Mouse (Mus musculus) gastrocnemius, postnatal 4 days (tissue): ENCODE data around the gene Cldnd1. TPM values are rescaled to one million over a fixed set of nuclear protein-coding genes. Genes with fewer than 3 reads are reported as not detected.
A peak's percentile ranks its signal among the peaks of the same experiment; 100 is the strongest.

Source experiments
- DNase-seq, 2 experiments: peaks; one replicate each; pipeline ENCODE4 v3.0.0; 2021 to 2022; ENCODE audit warnings: low spot score in 2 of 2, mixed read lengths in 2 of 2
- long read RNA-seq, 2 experiments: library from polyadenylated mRNA; stranded (forward); transcript quantifications; one replicate each; pipeline ENCODE4 v2.0.0; 2021
- total RNA-seq, 2 experiments: library from RNA; stranded (reverse); gene quantifications; 2 replicates each; pipeline ENCODE4 v1.2.3; 2021

The Cldnd1 gene
- total RNA-seq, result 10 to 100 TPM; 57.2 to 61.9 TPM
- long read RNA-seq, experiment 1, transcript Cldnd1-201 (5 exons, 2,147 nt), result major isoform, 121 of 138 reads
- long read RNA-seq, experiment 1, partial matches to known transcripts, result 5 of 138 reads
- long read RNA-seq, experiment 1, other reads (novel, unspliced or antisense), result 9 of 138 reads
- long read RNA-seq, experiment 2, transcript Cldnd1-201 (5 exons, 2,147 nt), result major isoform, 113 of 134 reads
- long read RNA-seq, experiment 2, transcript Cldnd1-204 (6 exons, 1,540 nt), result minor isoform, 8 of 134 reads
- long read RNA-seq, experiment 2, partial matches to known transcripts, result 7 of 134 reads
- long read RNA-seq, experiment 2, other reads (novel, unspliced or antisense), result 6 of 134 reads

DNA sequence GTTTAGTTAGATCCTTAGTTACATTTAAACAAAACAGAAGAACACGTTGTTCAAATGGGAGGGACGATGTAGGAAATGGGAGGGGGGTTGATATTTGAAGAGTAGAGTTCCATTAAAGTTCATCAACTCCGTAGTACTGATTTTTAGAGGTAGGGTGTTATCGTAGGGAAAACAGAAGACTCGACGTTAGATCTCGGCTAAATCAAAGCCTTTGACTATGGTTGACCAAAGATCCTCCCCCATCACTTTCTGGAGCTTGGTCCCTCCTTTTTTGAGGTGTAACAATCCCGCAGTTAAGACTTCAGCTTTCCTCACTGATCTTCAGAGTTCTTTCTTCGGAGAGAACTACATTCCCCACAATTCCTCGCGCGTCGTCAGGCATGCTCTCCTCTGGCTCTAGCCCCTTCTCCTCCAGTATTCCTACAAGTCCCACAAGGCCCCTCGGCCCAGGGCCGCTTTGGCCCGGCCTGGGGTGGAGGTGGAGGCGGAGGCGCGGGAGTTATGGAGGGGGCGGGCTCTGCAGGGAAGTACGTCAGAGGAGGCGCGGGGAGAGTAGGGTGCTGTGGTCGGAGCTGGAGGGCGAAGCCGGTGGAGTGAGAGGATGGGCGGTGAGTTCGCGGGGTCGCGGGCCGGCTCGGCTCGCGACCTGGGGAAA, at the start of gene Cldnd1:
TSS of gene Cldnd1 (plus strand) at position 434 of the 655 bp plus-strand sequence.
- DNase-seq, result peak; percentile 84 to 95

DNA sequence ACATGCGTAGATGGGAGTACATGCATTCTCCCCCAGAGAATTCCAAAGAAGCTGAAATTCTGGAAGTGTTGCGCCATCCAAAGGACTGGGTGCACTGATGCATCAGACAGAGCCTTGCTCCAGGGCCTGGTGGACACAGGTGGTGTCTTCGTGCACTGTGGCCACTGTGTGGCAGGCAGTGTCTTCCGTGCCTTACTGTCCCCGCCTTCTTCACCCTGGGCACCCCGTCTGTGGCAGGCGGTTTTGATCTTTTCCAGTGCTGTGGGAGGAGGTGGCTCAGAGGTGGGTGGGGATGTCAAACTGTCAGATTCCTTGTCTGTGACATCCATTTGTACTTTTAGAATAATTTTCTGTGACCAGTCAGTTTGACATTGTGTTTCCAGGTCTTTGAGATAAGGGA, 49.0 kb upstream of the Cldnd1 start:
- no peak for DNase-seq

DNA sequence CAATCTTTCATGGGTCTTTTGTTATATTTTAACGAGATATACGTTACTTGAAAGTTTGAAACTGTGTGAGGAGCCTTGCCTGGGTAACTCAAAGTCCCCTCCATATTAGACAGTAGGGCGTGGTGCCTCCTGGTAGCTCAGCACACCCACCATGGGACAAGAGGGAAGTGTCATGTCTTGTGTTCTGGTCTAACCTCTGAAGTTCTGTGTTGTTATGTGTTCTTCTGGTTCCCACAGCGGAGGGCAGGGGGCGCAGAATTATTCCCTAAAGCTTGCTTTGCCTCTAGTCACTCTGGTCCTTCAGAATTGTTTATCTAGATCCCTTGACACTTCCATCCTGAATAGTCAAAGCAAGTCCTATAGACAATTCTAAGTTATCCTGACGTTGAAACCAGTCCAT, 45.7 kb upstream of the Cldnd1 start:
- no peak for DNase-seq

DNA sequence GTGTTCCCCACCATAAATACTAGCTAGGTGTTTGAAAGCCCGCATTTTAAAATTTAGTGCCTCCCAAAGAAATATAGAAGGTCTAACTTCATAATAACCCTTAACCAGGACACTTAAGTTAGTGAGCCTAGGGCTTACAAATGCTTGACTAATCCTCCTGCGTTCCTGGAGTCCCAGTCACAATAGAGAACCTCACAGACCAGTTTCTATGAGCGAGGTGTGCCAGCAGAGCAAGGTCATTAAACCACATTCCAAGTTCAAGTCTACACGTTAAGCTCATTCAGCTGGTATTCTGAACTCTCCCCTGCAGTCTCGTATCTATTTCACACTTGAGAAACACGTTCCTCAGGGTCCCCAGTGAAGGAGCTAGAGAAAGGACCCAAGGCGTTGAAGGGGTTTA, 44.8 kb upstream of the Cldnd1 start:
- no peak for DNase-seq

DNA sequence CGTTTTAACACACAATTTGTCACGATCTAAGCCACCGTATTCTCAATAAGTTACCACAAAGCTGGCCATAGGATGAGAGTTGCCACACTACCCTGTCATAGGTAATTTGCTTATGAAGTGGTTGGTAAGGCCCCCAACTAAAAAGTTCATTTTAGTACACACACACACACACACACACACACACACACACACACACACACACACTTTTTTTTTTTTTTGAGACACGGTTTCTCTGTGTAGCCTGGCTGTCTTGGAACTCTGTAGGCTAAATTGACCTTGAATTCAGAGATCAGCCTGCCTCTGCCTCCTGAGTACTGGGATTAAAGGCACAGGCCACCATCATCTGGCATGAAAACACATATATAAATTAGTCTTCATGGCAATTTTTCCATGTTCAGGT, 43.8 kb upstream of the Cldnd1 start:
- no peak for DNase-seq

DNA sequence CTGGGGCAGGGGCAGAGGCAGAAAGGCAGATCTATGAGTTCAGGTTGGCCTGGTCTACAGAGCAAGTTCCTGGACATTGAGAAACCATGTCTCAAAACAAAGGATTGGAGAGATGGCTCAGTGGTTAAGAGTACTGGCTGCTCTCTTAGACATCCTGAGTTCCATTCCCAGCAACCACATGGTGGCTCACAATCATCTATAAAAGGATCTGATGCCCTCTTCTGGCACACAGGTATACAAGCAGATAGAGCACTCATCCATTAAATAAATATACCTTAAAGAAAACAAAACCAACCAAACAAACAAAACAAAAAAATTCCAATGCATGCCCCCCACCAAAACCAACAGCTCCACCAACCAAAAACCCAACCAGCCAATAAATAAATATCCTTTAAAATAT, 43.2 kb upstream of the Cldnd1 start:
- no peak for DNase-seq

DNA sequence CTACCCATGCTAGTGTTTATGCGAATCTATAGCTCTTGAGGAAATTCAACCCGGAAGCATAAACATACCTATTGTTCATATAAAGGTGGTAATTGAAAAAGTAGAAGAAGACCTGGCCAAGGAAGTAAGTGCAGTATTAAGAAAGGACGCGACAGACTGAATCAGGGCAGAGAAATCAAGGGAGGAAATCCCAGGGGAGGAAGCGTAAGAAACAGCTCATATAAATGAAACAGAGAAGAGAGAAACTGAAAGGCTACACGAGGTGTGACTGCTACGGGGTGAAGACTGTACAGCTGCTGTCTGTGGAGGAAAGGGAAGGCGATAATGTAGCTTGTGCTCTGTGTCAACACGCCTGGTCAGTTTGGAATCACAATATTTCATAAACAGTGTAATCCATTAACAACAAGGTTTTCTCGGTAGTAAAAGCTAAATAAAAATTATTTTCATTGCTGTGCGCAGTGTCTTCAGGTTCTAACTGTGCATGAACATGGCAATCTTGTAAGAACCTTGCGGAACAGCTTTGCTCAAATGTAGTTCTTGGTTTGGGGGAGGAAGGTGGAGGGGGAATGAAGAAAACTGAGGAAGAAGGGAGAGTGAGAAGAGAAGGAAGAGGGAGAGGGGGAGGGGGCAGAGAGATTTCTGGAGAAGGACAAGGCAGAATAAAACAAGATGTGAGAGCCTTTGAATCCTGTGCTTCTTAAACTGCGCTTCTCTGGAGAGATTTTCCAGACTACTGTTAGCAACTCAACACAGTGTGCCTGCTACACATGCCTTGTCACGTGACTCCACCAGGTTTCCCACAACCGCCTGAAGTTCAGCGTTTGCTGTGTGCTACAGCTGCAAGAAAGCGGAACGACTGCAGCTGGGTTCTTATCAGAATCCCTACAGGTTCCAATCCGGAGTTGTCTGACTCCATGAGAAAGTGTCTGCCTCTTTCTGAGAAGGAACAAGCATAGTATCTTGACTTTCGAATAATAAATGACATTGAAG, 41.9 kb upstream of the Cldnd1 start:
- DNase-seq, result no peak

DNA sequence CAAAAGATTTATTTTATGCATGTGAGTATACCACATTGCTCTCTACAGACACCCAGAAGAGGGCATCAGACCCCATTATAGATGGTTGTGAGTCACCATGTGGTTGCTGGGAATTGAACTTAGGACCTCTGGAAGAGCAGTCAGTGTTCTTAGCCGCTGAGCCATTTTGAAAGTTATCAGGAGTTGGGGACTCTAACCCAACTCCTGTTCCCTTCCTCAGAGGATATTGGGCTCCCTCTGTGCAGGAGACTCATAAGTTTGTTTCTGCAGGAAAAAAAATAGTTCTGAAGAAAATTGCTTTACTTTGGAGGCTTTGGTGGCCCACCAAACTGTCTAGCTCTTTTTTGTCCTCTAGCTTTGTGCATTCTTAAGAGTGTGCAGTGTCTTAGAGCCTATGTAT, 39.2 kb upstream of the Cldnd1 start:
- DNase-seq, result no peak

DNA sequence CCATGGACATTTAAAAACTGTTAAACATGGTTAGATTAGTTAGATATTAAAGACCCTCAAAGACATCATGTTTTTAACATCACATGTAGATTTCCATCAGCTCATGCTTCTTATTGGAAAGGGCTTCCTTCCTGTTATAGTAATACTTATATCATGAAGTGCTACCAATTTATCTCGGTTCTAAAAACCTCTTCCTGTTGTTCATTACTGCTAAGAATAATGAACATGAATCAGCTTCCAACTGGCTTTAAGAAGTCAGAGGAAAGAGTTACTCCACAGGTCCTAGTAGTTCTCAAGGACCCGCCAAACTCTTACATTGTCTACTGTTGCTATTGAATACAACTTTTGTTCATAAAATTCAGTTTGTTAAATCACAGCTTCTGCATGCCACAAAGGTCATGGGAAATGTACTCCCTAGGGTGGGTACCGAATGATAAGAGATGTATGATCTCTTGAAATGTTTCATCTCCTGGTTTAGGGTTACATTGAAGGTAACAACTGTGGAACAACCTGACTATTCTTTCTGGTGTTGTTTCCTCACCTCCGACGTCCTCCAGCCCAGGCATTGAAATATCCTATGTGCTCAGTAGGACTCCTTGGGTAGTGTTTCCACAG, 38.0 kb upstream of the Cldnd1 start:
- DNase-seq, result no peak

DNA sequence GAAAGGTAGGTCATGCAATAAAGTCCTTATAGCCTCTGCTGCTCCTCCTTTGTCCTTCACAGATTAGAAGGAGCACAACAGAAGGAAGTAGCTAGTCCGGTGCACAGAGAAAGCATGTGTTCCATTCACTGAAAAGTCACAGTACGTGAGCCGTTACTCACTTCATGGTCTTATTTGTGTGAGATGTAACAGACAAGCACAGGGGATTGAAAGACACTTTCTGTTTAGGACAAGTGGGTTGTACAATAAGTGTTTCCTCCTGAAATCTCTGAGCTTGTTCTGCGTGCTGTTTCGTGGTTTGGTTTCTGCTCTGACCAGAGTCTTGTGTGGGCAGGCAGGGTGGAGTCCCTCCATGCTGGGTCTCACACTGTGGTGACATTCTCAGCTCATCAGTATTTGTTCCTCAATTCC, 37.4 kb upstream of the Cldnd1 start:
- no peak for DNase-seq

DNA sequence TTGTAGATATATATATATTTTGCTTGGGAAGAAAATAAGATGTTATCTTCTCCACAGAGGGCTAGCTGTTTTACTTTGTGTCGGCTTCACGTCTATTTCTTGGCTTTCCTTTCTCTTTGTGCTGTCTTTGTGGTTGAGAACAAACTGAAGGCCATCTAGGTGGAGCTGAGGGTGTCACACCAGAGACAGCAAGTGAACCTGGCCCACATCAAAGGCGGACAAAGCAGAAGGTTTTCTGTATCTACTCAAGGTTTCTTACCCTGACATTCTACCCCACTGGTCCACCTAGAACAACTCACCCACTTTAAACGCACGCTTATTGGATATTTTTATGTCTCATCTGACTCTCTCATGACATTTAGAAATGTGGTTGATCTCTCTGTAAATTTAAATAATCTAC, 33.6 kb upstream of the Cldnd1 start:
- DNase-seq, result no peak

DNA sequence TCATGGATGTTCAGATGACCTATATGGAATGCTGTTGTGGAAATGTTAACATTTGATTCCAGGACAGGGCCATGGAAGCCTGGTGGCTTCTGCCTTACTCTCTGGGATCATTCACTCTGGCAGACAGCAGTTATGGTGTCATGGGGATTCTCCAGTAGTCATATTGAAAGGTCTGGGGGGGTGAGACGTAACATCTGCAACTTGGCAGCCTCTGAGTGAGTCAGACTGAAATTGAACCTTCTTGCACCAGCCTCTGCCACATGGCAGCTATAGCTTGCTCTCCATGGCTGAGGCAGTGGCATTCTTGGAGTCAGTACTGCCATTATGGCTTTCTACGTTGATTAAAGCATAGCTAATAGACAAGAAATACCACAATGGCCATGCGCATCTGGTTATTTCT, 30.9 kb upstream of the Cldnd1 start:
- no peak for DNase-seq

DNA sequence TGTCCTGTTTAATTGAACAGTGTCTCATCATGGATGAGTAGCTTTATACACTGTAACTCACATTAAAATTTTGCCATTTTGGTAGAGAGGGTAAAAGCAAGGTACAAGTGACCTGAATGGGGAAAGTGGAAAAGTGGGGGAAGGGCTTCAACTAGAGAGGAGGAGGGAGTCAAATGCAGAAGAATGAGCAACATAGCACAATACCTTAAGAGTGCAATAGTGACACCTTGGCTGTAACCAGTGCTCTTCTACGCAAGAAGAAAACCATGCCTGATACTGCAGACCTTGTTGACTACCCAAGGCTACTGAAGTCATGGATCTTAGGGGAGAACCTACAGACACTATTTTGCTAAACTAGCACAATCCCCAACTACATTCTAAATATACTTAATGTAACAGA, 30.4 kb upstream of the Cldnd1 start:
- no peak for DNase-seq

DNA sequence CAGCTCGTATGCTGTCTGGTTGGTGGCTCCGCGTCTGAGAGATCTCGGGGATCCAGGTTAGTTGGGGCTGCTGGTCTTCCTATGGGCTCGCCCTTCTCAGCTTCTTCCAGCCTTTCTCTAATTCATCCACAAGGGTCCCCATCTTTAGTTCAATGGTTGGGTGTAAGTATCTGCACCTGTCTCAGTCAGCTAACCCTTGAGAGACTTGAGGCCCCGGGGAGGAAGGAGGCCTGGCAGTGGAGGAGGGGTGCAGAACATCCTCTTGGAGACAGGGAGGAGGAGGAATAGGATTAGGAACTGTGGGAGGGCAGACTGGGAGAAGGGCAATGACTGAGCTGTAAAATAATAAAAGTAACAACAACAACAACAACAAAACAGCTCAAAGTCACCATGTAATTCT, 27.5 kb upstream of the Cldnd1 start:
- no peak for DNase-seq

DNA sequence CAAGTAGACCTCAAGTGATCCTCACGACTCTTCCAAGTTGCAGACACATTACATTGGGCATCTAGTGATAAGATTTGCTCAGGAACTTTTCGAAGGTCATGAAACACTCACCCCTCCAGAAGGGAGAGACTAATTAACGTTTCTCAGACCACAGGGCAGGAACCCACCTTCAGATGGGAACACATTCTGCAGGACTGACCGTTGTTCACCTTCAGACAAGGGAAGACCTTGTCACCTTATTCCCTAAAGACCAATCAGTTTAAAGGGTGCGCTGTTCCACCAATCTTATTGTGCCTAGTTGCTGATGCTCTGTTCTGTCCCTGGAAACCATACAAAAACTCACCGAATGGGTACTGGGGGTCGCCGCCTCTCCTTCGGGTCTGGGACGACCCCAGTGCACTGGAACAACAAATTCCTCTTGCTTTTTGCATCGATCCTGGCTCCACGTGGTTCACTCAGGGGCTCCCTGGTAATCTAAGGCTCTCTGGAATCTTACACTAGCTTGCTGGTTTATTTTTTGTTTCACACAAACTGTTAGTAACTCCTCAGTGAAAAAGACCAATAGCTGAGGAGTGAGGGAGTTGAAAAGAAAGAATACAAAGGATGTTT, 26.8 kb upstream of the Cldnd1 start:
- DNase-seq, result no peak

DNA sequence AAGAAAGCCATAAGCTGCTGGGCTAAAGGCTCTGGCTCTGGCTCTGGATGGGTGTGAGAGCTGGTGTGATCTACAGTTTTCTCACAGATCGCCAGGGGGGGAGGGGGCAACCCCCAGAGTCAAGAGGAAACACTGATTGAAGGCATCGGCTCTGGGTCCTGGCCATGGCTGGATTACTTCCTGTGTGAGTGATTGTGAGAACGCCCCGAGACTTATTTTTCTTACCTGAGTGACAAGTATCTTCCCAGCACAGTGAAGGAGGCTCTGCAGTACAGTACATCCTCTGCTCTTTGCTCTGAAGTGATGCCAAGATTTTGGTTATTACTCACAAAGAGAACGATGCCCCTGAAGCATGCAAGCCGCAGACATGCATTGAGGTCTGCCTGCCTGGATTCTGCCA, 25.9 kb upstream of the Cldnd1 start:
- no peak for DNase-seq

DNA sequence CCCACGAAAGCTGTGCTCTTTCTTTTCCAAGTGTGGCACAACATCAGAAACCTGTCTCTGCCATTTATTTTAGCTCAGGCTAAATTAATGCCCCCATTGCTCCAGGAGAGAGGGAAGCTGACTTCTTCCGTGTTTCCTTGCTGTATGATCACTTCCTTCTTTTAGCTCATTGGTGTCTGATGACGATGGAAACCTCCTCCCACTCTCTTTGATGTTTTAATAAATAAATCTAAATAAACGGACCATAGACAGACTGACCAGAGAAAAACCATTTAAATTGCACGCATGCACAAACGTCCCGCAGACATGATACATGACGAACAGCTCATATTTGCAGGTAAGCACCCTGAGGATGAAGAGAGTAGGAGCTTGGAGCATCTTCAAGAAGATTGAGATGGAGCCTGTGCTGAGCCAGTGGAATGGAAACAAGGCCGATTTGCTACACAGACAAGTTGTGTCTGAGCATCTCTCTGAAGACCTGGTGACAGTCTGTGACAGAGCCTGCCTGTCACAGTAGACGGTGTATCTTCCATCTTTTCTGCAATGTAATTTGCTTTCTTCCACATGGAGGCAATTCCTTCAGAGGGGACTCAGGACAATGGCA, 25.3 kb upstream of the Cldnd1 start:
- no peak for DNase-seq

DNA sequence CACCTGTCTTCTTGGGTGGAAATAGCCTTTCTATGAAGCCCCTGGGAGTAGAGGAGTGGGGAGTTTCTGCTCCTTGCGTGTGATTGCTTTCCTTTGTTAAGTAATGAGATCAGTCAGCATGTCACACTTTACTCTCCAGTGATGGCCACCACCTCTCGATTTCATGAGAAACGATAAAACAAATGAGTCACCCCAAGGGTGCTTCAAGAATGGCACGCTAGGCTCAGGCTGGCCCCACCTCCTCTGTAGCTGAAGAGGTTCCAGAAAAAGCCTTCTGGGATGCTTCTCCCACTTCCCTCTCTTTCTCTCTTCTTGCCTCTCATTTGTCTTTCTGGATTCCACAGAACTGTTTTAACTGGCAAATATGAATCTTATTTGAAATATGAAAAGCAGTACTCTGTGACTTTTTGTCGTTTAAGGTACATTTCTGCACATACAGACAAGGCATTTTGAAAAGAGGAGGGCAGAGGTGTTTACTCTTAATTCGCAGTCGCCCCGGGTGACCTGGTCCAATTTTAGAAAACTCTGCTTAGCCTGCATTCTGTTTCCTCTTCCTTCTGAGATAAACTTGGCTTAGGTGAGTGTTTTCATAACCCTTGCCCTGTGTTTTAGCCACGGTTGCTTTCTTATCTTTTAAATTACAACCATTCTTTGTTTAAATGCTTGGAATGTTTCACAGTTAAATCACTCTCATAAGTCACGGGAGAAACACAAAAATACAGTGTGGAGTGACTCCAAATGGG, 24.2 kb upstream of the Cldnd1 start:
- no peak for DNase-seq

DNA sequence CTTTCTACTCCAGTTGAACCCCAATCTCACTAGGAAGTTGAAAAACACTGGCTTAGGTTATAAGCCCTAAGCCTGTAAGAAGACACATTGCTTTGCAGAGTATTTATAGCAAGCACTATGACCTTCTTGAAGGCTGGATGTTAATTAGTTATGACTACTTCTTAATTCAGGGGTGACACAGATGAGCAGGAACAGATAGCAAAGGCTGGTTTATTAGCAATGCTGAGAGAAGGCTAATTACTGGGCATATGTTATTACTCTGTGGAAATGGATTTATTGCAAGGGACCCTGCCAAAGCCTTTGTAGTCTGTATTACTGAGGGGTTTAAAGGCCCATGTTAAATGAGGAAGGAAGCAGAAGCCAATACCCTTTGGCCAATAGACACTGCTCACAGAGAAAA, 22.7 kb upstream of the Cldnd1 start:
- DNase-seq, result no peak
